Mouse (Mus musculus): ENCODE measurements around the gene Lancl1. TPM values are rescaled to one million over a fixed set of nuclear protein-coding genes. Genes with fewer than 3 reads are reported as not detected.

Lancl1 gene
- polyA plus RNA-seq, 2 experiments, result 139 to 156 TPM

- WGBS, result 90% methylated on average over 6 of the region's 6 CpGs
- Histone ChIP-seq H3K27me3 (ENCODE audit: control insufficient read depth, insufficient read depth, low read length) (no peaks in the 10 kb centered on the region), H3K36me3 (ENCODE audit: control insufficient read depth, insufficient read depth, low read length) (peaks cover 59% of the 10 kb centered on the region), H3K27ac (replicated peaks; ENCODE audit: low read depth, low read length) (no peak overlapping the region), H3K4me3 (replicated peaks; ENCODE audit: low read length) (no peak overlapping the region), H3K9me3 (ENCODE audit: control insufficient read depth, low read length) (no peaks in the 10 kb centered on the region), H3K4me1 (ENCODE audit: control insufficient read depth, insufficient read depth, low read length) (no peaks in the 10 kb centered on the region), H3K4me2 (replicated peaks; ENCODE audit: low read depth, low read length, severe bottlenecking) (no peak overlapping the region), H3K9ac (ENCODE audit: low read depth, low read length, severe bottlenecking) (no peak overlapping the region)
- TF ChIP-seq POLR2A (IDR thresholded peaks at IDR 0.05; ENCODE audit: borderline replicate concordance, extremely low read depth, insufficient read depth, insufficient read length), result no peak
- ATAC-seq (ENCODE audit: low FRiP score, low read depth) (no peak), DNase-seq (ENCODE audit: low spot score) (no peak)
Measured at GRCm38 (mm10) chr1:67026927-67027511, 11.7 kb downstream of the Lancl1 start.

- H3K4me1 ChIP-seq (ENCODE audit: control insufficient read depth, insufficient read depth, low read length), result no peaks in the 10 kb centered on the region
- H3K27me3 ChIP-seq (ENCODE audit: control insufficient read depth, insufficient read depth, low read length), result no peaks in the 10 kb centered on the region
- no peak for DNase-seq (ENCODE audit: low spot score)
- ATAC-seq (ENCODE audit: low FRiP score, low read depth), result no peak
- H3K9ac ChIP-seq (ENCODE audit: low read depth, low read length, severe bottlenecking), result no peak overlapping the region
- H3K27ac ChIP-seq (replicated peaks; ENCODE audit: low read depth, low read length), result no peak overlapping the region
- H3K36me3 ChIP-seq (ENCODE audit: control insufficient read depth, insufficient read depth, low read length), result peaks cover 61% of the 10 kb centered on the region
- no peak for TF ChIP-seq POLR2A (IDR thresholded peaks at IDR 0.05; ENCODE audit: borderline replicate concordance, extremely low read depth, insufficient read depth, insufficient read length)
- no peak overlapping the region for H3K4me2 ChIP-seq (replicated peaks; ENCODE audit: low read depth, low read length, severe bottlenecking)
- H3K4me3 ChIP-seq (replicated peaks; ENCODE audit: low read length), result no peak overlapping the region
- 81% methylated on average over 2 of the region's 2 CpGs for WGBS
- H3K9me3 ChIP-seq (ENCODE audit: control insufficient read depth, low read length), result no peaks in the 10 kb centered on the region
Measured at GRCm38 (mm10) chr1:67026142-67026541, 12.5 kb downstream of the Lancl1 start.

GRCm38 (mm10) chr1:67022767-67023166, 15.9 kb downstream of the Lancl1 start:
- Histone ChIP-seq H3K4me3 (replicated peaks; ENCODE audit: low read length) (no peak overlapping the region), H3K36me3 (ENCODE audit: control insufficient read depth, insufficient read depth, low read length) (peaks cover 40% of the 10 kb centered on the region), H3K4me2 (replicated peaks; ENCODE audit: low read depth, low read length, severe bottlenecking) (no peak overlapping the region), H3K4me1 (ENCODE audit: control insufficient read depth, insufficient read depth, low read length) (no peaks in the 10 kb centered on the region), H3K9me3 (ENCODE audit: control insufficient read depth, low read length) (no peaks in the 10 kb centered on the region), H3K9ac (ENCODE audit: low read depth, low read length, severe bottlenecking) (no peak overlapping the region), H3K27ac (replicated peaks; ENCODE audit: low read depth, low read length) (no peak overlapping the region), H3K27me3 (ENCODE audit: control insufficient read depth, insufficient read depth, low read length) (no peaks in the 10 kb centered on the region)
- DNase-seq (ENCODE audit: low spot score), result no peak
- ATAC-seq (ENCODE audit: low FRiP score, low read depth), result no peak
- WGBS, result 87% methylated on average over 2 of the region's 2 CpGs
- no peak for TF ChIP-seq POLR2A (IDR thresholded peaks at IDR 0.05; ENCODE audit: borderline replicate concordance, extremely low read depth, insufficient read depth, insufficient read length)

GRCm38 (mm10) chr1:67022051-67022450, 16.6 kb downstream of the Lancl1 start:
- no peaks in the 10 kb centered on the region for H3K9me3 ChIP-seq (ENCODE audit: control insufficient read depth, low read length)
- DNase-seq (ENCODE audit: low spot score) (no peak), ATAC-seq (ENCODE audit: low FRiP score, low read depth) (no peak)
- no peaks in the 10 kb centered on the region for H3K27me3 ChIP-seq (ENCODE audit: control insufficient read depth, insufficient read depth, low read length)
- TF ChIP-seq POLR2A (IDR thresholded peaks at IDR 0.05; ENCODE audit: borderline replicate concordance, extremely low read depth, insufficient read depth, insufficient read length), result no peak
- no peak overlapping the region for H3K4me3 ChIP-seq (replicated peaks; ENCODE audit: low read length)
- H3K36me3 ChIP-seq (ENCODE audit: control insufficient read depth, insufficient read depth, low read length), result peaks cover 43% of the 10 kb centered on the region
- H3K27ac ChIP-seq (replicated peaks; ENCODE audit: low read depth, low read length), result no peak overlapping the region
- WGBS, result 88% methylated on average over 10 of the region's 10 CpGs
- no peak overlapping the region for H3K9ac ChIP-seq (ENCODE audit: low read depth, low read length, severe bottlenecking)
- no peaks in the 10 kb centered on the region for H3K4me1 ChIP-seq (ENCODE audit: control insufficient read depth, insufficient read depth, low read length)
- no peak overlapping the region for H3K4me2 ChIP-seq (replicated peaks; ENCODE audit: low read depth, low read length, severe bottlenecking)

GRCm38 (mm10) chr1:67020637-67021161, 18.0 kb downstream of the Lancl1 start:
- no peak for ATAC-seq (ENCODE audit: low FRiP score, low read depth)
- Histone ChIP-seq H3K27ac (replicated peaks; ENCODE audit: low read depth, low read length) (no peak overlapping the region), H3K4me3 (replicated peaks; ENCODE audit: low read length) (no peak overlapping the region), H3K36me3 (ENCODE audit: control insufficient read depth, insufficient read depth, low read length) (peaks cover 42% of the 10 kb centered on the region), H3K9me3 (ENCODE audit: control insufficient read depth, low read length) (no peaks in the 10 kb centered on the region), H3K9ac (ENCODE audit: low read depth, low read length, severe bottlenecking) (no peak overlapping the region), H3K27me3 (ENCODE audit: control insufficient read depth, insufficient read depth, low read length) (no peaks in the 10 kb centered on the region), H3K4me1 (ENCODE audit: control insufficient read depth, insufficient read depth, low read length) (no peaks in the 10 kb centered on the region), H3K4me2 (replicated peaks; ENCODE audit: low read depth, low read length, severe bottlenecking) (no peak overlapping the region)
- DNase-seq (ENCODE audit: low spot score), result no peak
- WGBS, result 89% methylated on average over 13 of the region's 13 CpGs
- no peak for TF ChIP-seq POLR2A (IDR thresholded peaks at IDR 0.05; ENCODE audit: borderline replicate concordance, extremely low read depth, insufficient read depth, insufficient read length)

Data from limb, embryonic 14.5 days (tissue).